Mouse (Mus musculus) urinary bladder, postnatal 14 days (tissue): ENCODE results near the gene Cacnb1.

Experiments
- DNase-seq: peaks from one replicate; pipeline ENCODE4 v3.0.0; 2021; ENCODE audit warnings: low spot score

Gene Cacnb1

GRCm38 (mm10) chr11:98011716-98012115, 11.1 kb downstream of the Cacnb1 start:
- no peak for DNase-seq

GRCm38 (mm10) chr11:98008087-98008486, 14.7 kb downstream of the Cacnb1 start:
- no peak for DNase-seq

GRCm38 (mm10) chr11:98005686-98006085, 17.1 kb downstream of the Cacnb1 start:
- DNase-seq = peak; percentile 59

- DNase-seq = no peak
Measured at GRCm38 (mm10) chr11:98005076-98005475, 17.8 kb downstream of the Cacnb1 start.

GRCm38 (mm10) chr11:98004161-98004560, 18.7 kb downstream of the Cacnb1 start:
- no peak for DNase-seq

- no peak for DNase-seq
Measured at GRCm38 (mm10) chr11:98003171-98003671, 19.6 kb downstream of the Cacnb1 start.

GRCm38 (mm10) chr11:98002627-98003026, 20.2 kb downstream of the Cacnb1 start:
- DNase-seq = peak; percentile 80

GRCm38 (mm10) chr11:98001986-98002385, 20.8 kb downstream of the Cacnb1 start:
- no peak for DNase-seq

- no peak for DNase-seq
Measured at GRCm38 (mm10) chr11:98001351-98001824, 21.4 kb downstream of the Cacnb1 start.

- DNase-seq = no peak
Measured at GRCm38 (mm10) chr11:98000378-98001140, 22.3 kb downstream of the Cacnb1 start.

- no peak for DNase-seq
Measured at GRCm38 (mm10) chr11:97999748-98000147, 23.1 kb downstream of the Cacnb1 start.

GRCm38 (mm10) chr11:97998898-97999608, 23.8 kb downstream of the Cacnb1 start:
- DNase-seq = no peak

- no peak for DNase-seq
Measured at GRCm38 (mm10) chr11:97998074-97998793, 24.6 kb downstream of the Cacnb1 start.

- no peak for DNase-seq
Measured at GRCm38 (mm10) chr11:97997387-97997960, 25.4 kb downstream of the Cacnb1 start.

- DNase-seq = no peak
Measured at GRCm38 (mm10) chr11:97996691-97997090, 26.1 kb downstream of the Cacnb1 start.

- no peak for DNase-seq
Measured at GRCm38 (mm10) chr11:97995564-97996288, 27.1 kb downstream of the Cacnb1 start, which contains the start of gene Arl5c. TSS of gene Arl5c (minus strand) at chr11:97996181.

- peak; percentile 86 for DNase-seq
Measured at GRCm38 (mm10) chr11:97994539-97995100, 28.2 kb downstream of the Cacnb1 start.

- peak; percentile 86 for DNase-seq
Measured at GRCm38 (mm10) chr11:97988530-97989096, 34.2 kb downstream of the Cacnb1 start.

GRCm38 (mm10) chr11:97987551-97988526, 35.0 kb downstream of the Cacnb1 start:
- peak; percentile 94 for DNase-seq
